Mouse (Mus musculus): ENCODE measurements around the gene Atp12a.

The Atp12a gene

DNA sequence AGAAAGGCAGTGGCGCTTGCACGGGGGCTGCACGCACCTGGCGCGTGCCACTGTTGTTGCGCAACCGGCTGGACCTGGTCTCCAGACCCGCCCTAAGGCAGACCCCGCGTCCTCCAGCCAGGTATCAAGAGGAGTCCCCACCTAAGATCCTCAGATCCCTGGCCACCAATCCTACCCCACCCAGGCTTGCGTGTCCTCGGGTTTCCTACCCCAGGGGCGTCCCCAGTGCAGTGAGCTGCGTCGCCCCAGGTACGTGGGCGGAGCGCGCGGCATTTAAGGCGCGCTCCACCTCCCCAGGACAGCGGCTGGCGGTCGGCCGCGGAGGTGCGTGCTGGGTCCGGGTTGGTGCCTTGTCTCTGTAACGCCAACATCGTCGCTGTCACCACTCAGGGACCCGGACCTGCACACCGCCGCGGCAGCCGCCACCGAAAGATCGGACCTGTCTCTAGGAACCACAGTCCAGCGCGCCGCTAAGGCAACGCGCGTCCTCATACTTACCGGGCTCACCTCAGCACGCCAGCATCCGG lies at the start of gene Atp12a:
Atp12a (plus strand) TSS at position 358 of the 527 bp plus-strand sequence.
- DNase-seq (ENCODE audit: low spot score), result no peak

DNA sequence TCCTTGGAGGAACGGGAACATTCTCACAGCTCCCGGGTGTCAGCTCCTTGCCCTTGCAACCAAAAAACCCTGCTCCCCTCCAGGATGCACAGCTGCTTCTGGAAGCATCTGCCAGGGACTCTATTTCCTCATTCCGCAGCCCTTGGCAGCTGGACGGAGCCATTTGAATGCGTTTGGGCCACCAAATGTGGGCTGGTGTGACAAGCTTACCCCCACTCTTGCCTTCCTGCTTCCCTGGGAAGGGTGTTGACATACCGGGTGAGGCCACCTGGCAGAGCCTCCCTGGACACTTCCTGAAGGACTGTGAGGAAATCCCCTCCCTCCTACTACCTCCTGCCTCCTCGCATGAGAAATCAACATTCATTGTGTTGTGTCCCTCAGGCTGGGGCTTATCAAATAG lies 49.3 kb upstream of the Atp12a start:
- no peak for DNase-seq (ENCODE audit: low spot score)

DNA sequence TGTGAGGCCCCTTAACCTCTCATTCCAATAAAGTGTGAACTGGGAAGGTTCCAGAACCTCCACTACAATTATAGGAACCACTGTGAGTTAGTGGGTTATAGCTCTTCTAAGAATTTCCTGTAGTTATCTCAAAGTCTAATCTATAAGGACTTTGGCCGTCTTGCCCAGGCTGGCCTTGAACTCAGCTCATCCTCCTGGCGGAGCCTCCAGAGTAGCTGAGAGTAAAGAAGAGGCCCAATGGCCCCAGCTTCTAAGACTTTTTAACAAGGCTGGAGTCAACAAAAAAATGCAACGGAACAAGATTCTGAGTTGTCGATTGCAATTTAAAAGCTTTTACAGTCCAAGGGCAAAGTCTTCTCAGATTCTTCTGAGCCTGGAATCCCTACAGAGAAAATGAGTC lies 48.5 kb upstream of the Atp12a start:
- DNase-seq (ENCODE audit: low spot score), result no peak

DNA sequence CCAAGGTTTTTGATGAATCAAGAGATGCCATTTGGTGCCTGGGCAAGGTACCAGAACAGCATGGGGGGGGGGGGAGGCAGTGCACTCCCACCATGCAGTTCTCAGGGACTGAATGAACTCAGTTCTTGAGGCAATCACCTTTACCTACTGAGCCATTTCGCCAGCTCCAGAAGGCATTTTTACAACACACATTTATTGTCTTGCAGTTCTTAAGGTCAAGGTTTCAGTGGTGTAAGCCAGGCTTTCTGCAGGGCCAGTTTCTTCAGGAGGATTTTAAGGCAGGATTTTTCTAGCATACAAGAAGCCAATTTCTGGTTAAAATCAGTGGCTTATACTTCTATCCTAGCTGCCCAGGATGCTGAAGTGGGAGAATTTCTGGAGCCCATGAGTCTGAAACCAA lies 41.9 kb upstream of the Atp12a start:
- no peak for DNase-seq (ENCODE audit: low spot score)

DNA sequence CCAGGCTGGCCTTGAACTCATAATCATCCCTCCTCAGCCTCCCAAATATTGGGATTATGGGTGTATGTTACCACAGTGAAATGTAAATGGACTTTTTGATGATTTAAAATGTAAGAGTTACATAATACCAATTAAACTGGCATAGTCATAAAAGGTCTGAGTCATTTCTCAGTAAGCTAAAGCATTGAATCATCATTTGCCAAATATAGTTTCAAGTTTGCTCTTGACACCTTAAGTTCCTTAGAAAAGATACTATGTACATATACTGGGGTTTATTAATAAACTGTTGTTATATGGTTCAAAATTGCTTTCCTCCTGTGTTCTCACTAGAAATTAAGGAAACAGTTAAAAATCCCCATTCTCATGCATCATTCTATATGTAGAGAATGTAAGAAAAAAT lies 39.8 kb upstream of the Atp12a start:
- no peak for DNase-seq (ENCODE audit: low spot score)

DNA sequence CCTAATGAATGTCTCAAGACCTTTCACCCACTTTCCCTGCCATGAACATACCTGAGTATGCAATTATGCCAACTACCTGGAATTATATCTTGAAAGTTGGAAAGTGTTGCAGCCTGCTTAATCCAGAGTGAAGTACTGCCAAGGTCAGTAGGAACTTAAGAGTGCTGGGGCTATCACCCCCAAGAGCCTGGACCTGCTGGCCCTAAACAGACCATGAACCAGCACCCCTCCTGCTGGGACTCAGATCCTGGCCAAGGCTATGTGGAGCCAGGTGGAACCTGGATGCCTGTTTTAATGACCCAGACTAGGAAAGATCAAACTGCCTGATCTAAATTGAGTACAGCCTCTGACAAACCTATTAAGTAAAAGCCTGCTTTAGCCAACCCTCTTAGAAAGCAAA lies 31.2 kb upstream of the Atp12a start:
- DNase-seq (ENCODE audit: low spot score), result no peak

DNA sequence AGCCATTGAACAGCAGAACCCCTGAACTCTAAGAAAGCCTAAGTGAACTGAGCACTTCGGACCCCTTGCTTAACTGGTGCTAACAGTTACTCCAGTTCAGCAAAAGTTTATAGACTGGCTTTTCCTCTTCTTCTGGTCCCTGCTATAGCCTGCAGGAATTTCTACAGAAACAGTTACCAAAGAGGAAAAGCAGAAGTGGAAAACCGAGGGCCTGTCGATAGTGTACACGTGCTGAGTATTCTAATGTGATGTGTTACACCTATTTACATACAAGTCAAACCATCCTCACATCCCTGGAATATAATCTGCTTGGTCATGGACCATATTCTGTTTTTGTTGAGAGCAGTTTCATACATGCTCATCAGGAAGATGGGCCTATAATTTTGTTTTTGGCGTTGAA lies 30.4 kb upstream of the Atp12a start:
- no peak for DNase-seq (ENCODE audit: low spot score)

DNA sequence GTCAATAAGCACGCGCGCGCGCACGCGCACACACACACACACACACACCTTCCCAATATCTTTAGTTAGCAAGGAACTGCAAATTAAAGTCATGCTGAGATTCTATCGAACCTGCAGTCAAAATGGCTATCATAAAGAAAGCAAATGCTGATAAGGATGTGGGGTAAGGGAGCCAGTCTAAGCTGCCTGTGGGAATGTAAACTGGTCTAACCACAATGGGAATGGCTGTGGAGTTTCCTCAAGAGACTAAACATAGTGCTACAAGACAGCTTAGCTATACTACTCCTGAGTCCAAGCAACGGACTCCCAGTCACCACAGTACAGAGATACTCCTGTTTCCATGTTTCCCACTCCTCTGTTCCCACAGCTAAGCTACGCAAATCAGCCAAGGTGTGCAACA lies 28.8 kb upstream of the Atp12a start:
- no peak for DNase-seq (ENCODE audit: low spot score)

DNA sequence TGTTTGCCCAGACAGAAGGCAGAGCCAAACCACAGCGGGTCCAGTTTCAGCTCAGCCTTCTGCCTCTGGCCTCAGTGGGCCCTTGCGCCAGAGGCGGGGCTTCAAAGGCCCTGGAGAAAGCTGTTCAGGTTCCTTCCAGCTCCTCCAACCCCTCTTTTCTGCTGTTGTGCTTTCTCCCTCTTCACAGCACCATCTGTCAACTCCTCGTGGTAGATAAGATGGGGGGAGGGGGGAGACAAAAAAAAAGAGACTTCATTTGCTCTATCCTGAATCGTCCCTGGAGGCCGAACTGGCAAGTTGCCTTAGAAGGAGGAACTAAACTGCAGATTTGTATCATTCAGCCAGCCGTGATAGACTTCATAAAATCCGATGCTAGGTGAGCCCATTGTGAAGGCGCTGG lies 27.8 kb upstream of the Atp12a start:
- no peak for DNase-seq (ENCODE audit: low spot score)

DNA sequence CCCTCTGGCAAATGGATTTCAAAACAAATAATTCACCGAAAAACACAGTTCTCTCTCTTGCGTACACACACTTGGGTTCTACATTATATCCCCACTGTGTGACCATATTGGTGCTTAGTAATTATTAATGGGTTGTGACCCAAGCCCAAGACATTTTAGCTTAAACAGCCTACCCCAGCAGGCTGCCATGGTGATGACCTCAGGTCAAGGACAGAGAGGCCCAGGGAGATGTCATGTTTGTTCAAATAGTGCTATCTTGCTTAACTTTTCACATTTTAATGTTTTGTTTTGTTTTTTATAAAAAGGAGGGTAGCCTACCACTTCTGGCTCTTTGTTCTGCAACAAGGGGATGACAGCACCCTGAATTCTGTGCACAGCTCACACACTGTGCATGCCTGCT lies 27.2 kb upstream of the Atp12a start:
- DNase-seq (ENCODE audit: low spot score), result no peak

DNA sequence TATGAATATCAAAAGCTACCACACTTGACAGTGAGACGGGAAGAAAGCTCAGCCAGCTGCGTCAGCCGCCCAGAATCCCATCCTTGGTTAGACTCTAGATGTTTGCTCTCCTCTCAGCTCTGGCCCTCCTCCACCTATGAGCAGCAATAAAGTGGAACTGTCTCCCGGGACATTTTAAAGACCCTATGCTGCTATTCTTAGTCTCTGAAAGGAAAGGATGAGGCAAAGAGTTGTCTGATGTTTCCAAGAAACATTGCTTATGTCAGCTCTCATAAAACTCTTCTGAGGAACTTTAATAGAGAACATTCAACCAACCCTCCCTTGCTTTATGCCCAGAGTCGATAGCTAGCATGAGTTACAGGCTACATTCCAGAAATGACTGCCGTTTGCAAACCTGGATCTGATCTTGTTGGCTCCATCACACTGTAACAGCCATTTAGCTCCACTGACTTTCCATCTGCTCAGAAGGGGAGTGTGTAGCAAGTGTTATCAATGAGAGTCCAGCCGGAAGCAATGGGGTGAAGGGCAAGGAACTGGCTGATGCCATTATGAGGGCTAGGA lies 25.9 kb upstream of the Atp12a start:
- no peak for DNase-seq (ENCODE audit: low spot score)

DNA sequence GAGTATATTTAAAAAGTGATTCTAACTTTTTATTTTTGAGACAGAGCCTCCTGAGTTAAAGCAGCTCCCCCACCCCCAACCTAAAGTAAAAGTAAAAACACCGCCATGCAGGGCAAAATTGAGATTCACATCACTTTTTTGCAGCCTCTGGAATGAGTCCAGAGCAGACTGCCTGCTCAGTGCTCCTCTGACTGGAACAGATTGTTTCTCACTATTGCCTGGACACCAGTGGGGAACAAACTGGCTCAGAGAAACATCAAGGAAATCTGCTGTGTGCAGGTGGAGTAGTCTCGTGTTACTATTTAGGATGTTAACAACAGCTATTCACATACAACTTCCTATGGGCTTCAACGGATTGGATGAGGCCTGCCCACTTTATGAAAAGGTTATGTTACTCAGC lies 16.2 kb upstream of the Atp12a start:
- DNase-seq (ENCODE audit: low spot score), result no peak

DNA sequence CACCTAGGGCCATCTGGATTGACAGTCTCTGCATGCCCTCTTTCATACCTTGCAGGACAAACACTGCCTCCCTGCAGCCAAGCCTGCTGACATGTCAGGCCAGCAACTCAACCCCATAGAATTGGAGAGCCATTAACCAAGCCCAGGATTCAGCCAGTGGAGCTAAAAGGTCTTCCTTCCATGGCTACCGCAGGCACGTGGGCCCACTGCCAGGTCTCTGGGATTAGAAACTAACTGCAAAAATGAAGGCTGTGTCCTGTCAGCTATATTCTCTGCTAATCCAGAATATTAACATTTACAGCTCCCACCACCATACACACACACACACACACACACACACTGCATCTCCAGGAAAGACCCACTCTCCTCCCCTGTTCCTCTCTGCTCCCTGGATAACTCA lies 15.3 kb upstream of the Atp12a start:
- no peak for DNase-seq (ENCODE audit: low spot score)

DNA sequence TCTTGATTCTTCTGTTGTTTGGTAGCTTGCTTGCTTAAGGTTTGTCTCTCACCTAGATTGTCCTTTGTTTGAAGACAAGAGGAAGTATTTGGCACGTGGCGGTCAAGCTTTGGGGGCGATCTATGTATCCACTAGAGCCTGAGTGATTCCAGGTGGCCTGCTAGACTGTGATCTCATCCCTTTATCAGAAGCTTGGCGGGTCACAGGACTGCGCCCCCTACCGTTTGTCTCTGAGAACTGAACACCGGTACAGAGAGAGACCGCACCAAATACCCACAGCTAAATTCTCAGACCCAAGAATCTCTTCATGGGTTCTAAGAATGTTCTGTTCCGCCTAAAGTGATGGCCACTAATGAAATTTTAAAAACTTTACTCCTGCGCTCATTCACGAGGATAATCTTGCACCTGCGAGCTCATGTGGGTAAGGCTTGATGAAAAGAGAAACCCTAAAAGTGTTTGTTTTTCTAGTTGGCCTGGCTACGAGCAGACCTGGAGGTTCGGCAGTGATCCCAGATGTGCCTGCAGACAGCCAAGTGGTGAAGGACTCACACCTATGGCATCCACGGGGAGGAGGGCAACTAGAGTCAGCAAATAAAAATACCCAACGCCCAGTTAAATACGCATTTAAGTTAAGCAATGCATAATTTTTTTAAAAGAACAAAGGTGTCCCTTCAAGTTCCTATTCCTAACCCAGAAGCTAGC lies 12.8 kb upstream of the Atp12a start:
- DNase-seq (ENCODE audit: low spot score), result peak; percentile 30

DNA sequence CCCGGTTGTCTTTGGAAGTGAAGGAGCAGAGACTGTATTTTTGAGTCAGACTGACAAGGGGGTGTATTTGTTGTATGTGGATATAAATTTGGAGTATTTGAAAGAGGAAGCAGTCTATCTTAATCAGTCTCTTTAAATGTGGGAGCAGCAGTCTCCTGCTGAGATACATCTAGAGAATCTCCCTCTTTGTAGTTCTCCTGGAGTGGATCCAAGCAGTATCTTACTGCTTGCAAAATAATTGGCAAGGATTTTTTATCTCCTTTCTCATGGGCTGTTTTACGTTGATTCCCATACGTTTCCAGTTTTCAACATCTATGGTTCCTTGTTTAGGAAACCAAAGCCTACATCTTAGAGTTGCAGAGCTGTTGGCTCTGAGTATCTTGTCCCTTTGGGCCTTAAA lies 10.1 kb upstream of the Atp12a start:
- no peak for DNase-seq (ENCODE audit: low spot score)

DNA sequence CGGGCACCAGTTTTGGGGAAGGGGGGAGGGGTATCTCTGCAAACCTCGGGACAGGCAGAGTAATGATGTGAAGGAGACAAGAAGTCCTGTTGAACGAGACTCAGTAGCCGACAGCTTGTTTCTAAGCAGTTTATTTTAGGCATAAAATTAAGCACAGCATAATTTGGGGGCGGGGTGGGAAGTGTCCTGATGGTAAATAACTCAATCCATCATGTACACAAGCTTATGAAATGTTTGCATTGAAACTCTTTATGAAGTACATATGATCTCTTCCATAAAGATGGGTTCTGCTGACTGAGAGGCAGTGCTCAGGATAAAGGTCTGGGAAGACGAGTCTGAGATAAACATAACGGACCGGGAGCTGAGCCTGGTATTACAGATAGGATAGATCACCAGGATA lies 9.5 kb upstream of the Atp12a start:
- DNase-seq (ENCODE audit: low spot score), result no peak

DNA sequence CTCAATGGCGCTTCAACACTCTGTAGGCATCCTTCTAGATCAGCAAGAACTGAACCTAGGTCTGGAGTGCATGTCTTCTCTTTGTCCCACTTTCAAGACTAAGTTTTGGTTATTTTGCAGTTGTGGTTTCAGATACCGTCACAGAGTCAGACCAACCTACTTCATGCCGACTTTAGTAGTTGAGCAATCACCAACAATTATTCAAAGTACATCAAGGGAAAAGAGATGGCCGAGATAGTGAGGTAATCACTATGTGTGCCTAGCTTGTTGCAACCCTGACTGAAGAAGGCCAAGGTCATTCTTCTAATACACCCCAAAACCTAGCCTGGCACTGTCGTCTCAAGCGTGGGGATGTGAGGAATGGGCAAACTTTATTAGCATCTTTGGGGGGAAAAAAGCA lies 8.7 kb upstream of the Atp12a start:
- DNase-seq (ENCODE audit: low spot score), result no peak

DNA sequence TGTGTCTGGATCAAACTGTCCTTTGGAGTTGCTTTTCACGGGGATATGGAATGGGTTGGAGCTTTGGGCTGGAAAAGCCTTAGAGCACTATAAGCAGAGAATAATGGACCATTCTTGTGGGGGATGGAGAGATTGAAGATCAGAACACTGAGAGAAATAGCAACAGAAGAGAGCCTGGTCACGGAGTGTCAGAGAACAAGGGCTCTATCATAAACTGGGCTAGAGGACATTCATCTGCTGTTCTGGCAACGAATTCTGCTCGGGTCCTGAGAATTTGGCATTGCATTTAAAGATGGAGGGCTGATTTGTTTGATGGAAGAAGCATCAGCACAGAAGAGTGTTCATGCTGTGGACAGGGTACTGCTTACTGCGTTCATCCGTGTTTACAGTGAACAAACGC lies 6.4 kb upstream of the Atp12a start:
- no peak for DNase-seq (ENCODE audit: low spot score)

DNA sequence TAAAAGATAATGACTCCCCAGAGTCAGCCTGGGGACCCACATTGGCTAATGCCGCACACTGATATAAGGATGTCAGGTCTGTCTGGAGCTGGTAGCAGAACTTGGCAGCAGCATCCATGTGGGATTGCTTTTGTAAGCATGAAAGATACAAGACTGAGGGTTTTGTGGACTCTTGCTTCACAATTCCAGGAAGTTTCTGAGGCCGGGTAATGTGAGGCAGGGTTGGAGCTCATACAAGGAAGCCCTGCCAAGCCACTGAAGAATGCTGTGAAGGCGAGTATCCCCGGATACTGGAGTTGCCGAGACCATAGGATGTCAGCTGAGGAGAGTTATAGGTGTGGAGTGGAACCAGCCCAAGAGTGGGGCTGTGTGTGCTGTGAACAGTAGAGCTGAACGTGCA lies 5.7 kb upstream of the Atp12a start:
- no peak for DNase-seq (ENCODE audit: low spot score)

DNA sequence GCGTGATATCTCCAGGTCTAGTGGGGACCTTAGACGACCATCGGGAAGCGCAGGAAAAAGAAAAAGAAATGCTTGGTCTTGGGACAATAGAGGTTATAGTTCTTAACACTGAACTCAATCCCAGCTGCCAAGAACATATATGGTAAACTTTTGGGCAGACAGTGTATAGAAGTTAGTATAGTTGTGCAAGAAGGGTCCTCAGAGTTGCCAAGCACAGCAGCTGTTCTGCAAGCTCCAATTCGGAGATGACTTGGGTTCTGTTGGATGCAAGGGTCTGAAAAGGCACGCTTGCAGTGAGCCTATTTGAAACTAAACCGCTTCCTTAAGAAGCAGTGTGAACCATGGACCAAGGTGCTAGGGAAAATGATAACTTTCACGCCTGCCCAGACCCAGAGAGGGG lies 424 bp downstream of the Atp12a start:
- no peak for DNase-seq (ENCODE audit: low spot score)

DNA sequence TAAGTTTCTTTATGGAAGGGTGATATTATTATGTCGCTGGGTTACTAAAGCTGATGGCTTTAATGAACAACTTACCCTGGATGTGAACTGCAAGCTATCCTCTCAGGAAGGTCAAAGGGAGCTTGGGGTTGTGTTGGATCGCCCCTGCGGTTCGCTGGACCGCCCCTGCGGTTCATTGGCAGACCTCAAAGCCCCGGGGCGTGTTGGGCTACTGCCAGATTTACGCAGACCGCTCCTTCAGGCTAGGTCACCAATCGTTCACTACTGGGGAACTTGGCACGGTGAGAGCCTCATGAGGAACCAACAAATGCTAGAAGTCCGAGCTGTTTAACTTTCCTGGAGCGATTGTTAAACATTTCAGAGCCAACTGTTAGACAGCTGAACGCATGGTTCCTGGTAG lies 1.8 kb downstream of the Atp12a start:
- no peak for DNase-seq (ENCODE audit: low spot score)

DNA sequence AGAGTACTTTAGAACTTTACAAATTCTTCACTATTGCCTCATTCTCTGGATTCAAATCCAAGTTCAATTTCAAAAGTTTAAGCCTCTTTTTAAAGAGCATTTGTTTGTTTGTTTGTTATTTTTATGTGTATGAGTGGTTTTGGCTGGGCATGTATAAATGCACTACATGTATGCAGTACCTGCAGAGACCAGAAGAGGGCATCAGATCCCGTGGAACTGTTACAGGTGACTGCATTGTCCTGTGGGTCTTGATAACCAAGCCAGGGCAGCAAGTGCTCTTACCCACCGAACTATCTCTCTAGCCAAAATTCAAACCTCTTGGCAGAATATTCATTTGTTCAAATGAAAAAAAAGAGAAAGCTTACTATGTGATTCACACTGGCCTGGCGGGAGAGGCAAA lies 4.0 kb downstream of the Atp12a start:
- DNase-seq (ENCODE audit: low spot score), result peak; percentile 39

DNA sequence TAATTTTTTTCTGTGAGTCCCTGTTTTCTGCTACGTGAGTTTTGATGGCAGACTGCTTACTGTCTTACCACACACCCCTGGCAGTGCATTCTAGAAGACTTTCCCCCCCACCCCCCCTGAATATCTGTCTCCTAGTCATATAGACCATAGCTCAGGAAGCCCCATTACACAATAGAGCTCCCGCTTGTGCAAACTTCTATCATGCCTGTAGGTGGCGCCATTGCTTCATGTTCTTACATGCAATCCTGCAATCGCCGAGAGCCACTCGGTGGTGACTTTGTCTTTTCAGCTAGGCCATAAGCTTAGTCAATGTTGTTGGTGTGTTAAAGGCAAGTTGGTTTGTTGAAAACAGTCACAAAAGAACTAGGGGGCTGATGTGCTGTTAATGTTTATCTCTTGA lies 10.9 kb downstream of the Atp12a start:
- peak; percentile 66 for DNase-seq (ENCODE audit: low spot score)

DNA sequence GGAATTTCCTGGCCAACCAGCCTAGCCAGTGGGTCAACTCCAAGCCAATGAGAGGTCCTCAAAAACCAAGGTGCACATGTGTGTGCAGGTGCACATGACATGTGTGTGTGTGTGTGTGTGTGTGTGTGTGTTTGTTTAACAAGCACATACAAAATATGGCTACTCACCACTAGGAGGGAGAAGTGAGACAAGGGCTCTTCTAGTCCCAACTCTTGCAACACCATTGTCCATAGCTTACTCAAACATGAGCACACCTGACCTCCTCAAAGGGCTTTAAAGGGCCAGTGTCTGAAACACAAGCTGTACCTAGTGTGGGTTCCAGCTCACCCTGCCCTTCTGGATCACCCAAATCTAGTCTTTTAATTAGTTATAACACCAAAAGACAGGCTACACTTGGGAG lies 12.9 kb downstream of the Atp12a start:
- DNase-seq (ENCODE audit: low spot score), result no peak
